Comparison of ENCODE assay signal across 9 mouse cellular contexts in genomic region chr17:42658634-42659422, GRCm38 (mm10). TPM values are rescaled to one million over a fixed set of nuclear protein-coding genes. Genes with fewer than 3 reads are reported as not detected.
DNase-seq lines count a peak whose midpoint lies in the region; ATAC-seq and TF ChIP-seq lines count a peak whose summit lies in the region.
"Had no signal": no experiment of that assay in that cellular context is flagged by ENCODE, and none has a peak within 500 bp of the region (broad histone marks: within the 10 kb centered on the region; RNA-seq: fewer than 3 reads in every experiment).

No protein-coding gene starts in this region.

- H3K36me3 ChIP-seq in embryonic facial prominence, embryonic 10.5 days (replicated peaks) = no peaks in the 10 kb centered on the region

- peak; percentile 87 for TF ChIP-seq CTCF in layer of hippocampus, adult 2 months (conservative IDR thresholded peaks at IDR 0.05)

- no peaks in the 10 kb centered on the region for H3K4me1 ChIP-seq in embryonic facial prominence, embryonic 10.5 days

- no peaks in the 10 kb centered on the region for H3K27me3 ChIP-seq in embryonic facial prominence, embryonic 10.5 days (replicated peaks; ENCODE audit: low read depth, poor library complexity, severe bottlenecking)

- H3K27ac ChIP-seq in embryonic facial prominence, embryonic 10.5 days (replicated peaks) = no peak overlapping the region
- H3K27ac ChIP-seq in layer of hippocampus, adult 2 months = no peak overlapping the region

- H3K4me3 ChIP-seq in embryonic facial prominence, embryonic 10.5 days = no peak overlapping the region
- H3K4me3 ChIP-seq in layer of hippocampus, adult 2 months = no peak overlapping the region

- DNase-seq in CD4-positive, CD25-positive, alpha-beta regulatory T cell, adult 2 months (ENCODE audit: low read depth, low spot score) = peak; percentile 57
- peak; percentile 52 for DNase-seq in WW6 (ENCODE audit: low read depth, low spot score)
- peak; percentile 78 for DNase-seq in embryonic facial prominence, embryonic 10.5 days (ENCODE audit: low spot score)
- peak; percentile 49 for DNase-seq in heart, postnatal 4 days
- DNase-seq in layer of hippocampus, adult 2 months (ENCODE audit: low spot score in 2 of 2) = peak in 1 of 2 experiments; percentile 10
- DNase-seq in skeletal muscle tissue, adult 2 months (ENCODE audit: low read depth, low spot score) = peak; percentile 14

- no peaks in the 10 kb centered on the region for H3K9me3 ChIP-seq in embryonic facial prominence, embryonic 10.5 days

- no peak for ATAC-seq in CD4-positive, CD25-positive, alpha-beta regulatory T cell, adult 4 months
- ATAC-seq in megakaryocyte progenitor cell, adult 5-6 weeks (replicated peaks; ENCODE audit: poor library complexity) = peak; percentile 94

- WGBS in embryonic facial prominence, embryonic 10.5 days = 25% methylated on average over 14 of the region's 14 CpGs

RNA-seq across cellular contexts. Expression of gene Adgrf4, which starts 33.3 kb away (rescaled TPM):
- not detected for polyA plus RNA-seq in CD4-positive, CD25-positive, alpha-beta regulatory T cell, adult 4 months (2017; shearing (Covaris generic))
- polyA plus RNA-seq in embryonic facial prominence, embryonic 10.5 days (2016; fragmentation: Nextera tagmentation; extraction: Ambion mirVana) = not detected in 2 replicates
- total RNA-seq in heart, postnatal 4 days (2021) = under 1 TPM; 0.14 TPM
- 1 to 10 TPM; 1.3 to 2.1 TPM for total RNA-seq in layer of hippocampus, adult 2 months (2021)
- total RNA-seq in megakaryocyte progenitor cell, adult 5-6 weeks (2015) = not detected in 2 replicates
- total RNA-seq in megakaryocyte progenitor cell, adult 5-6 weeks (2017) = not detected in 2 replicates

RNA-seq across cellular contexts. Expression of gene Opn5, which starts 47.6 kb away (rescaled TPM):
- not detected for polyA plus RNA-seq in CD4-positive, CD25-positive, alpha-beta regulatory T cell, adult 4 months (2017; shearing (Covaris generic))
- not detected in 2 replicates for polyA plus RNA-seq in embryonic facial prominence, embryonic 10.5 days (2016; fragmentation: Nextera tagmentation; extraction: Ambion mirVana)
- not detected for total RNA-seq in heart, postnatal 4 days (2021)
- total RNA-seq in layer of hippocampus, adult 2 months (2021) = not detected
- not detected in 2 replicates for total RNA-seq in megakaryocyte progenitor cell, adult 5-6 weeks (2015)
- total RNA-seq in megakaryocyte progenitor cell, adult 5-6 weeks (2017) = not detected in 2 replicates
- total RNA-seq: left cerebral cortex, postnatal 36 days had no signal
